Mouse (Mus musculus) myocyte (in vitro differentiated cells): ENCODE measurements around the gene Gldc.

ENCODE experiments used
- E2F4 ChIP-seq: IDR thresholded peaks from one replicate; pipeline ENCODE4 v1.6.1; 2011; ENCODE audit warnings: mild to moderate bottlenecking, control low read depth, moderate library complexity; ENCODE audit not compliant: insufficient read depth
- MAX ChIP-seq: IDR thresholded peaks from one replicate; pipeline ENCODE4 v1.6.1; 2011; ENCODE audit warnings: low read depth, mild to moderate bottlenecking, control low read depth
- MYOD1 ChIP-seq, 3 experiments: IDR thresholded peaks; one replicate each; pipeline ENCODE4 v1.6.1; 2011; ENCODE audit warnings: control low read depth in 2 of 3, low read depth in 2 of 3, mild to moderate bottlenecking in 2 of 3, moderate library complexity in 1 of 3; ENCODE audit not compliant: insufficient read length in 2 of 3, control insufficient read depth in 1 of 3
- POLR2A ChIP-seq: IDR thresholded peaks from one replicate; pipeline ENCODE4 v1.6.1; 2011; ENCODE audit warnings: low read depth, mild to moderate bottlenecking, control low read depth, moderate library complexity; ENCODE audit not compliant: insufficient read length
- POLR2AphosphoS2 ChIP-seq: IDR thresholded peaks from one replicate; pipeline ENCODE4 v1.6.1; 2011; ENCODE audit warnings: low read depth, control low read depth; ENCODE audit not compliant: insufficient read length
- SRF ChIP-seq: IDR thresholded peaks from one replicate; pipeline ENCODE4 v1.6.1; 2011; ENCODE audit warnings: low read depth; ENCODE audit not compliant: control insufficient read depth, insufficient read length
- TCF12 ChIP-seq: IDR thresholded peaks from one replicate; pipeline ENCODE4 v1.6.1; 2011; ENCODE audit warnings: mild to moderate bottlenecking, control low read depth; ENCODE audit not compliant: poor library complexity, insufficient read depth, severe bottlenecking
- USF1 ChIP-seq: IDR thresholded peaks from one replicate; pipeline ENCODE4 v1.6.1; 2011; ENCODE audit warnings: low read depth, mild to moderate bottlenecking, control low read depth, moderate library complexity

DNA sequence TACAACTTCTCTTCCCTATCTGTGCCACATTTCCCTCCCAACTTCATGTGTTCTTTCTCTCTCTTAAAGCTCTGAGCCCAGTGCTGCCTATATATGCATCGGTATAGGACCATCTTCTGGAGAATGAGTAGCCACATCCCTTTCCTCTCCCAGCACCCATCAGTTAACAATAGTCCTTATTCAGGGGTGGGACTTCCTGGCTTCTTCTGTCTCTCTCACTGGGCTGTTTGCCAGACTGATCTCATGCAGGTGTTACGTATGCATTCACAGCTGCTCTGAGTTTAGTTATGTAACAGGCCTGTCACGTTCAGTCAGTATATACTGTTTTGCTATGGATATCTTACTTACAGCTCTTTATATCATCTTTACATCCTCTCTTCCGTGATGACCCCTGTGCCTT, 109.4 kb downstream of the Gldc start:
- TF ChIP-seq TCF12 (no peak), POLR2A (no peak), MAX (no peak), USF1 (no peak), POLR2AphosphoS2 (no peak), MYOD1 (IDR thresholded peaks at IDR 0.05; ENCODE audit: control insufficient read depth in 1 of 3, insufficient read length in 2 of 3, low read depth in 2 of 3) (no peak), SRF (no peak), E2F4 (no peak)
